Mouse (Mus musculus) limb, embryonic 11.5 days (tissue): Measurements from ENCODE around the gene Hacd2. TPM values are rescaled to one million over a fixed set of nuclear protein-coding genes. Genes with fewer than 3 reads are reported as not detected.

ENCODE experiments used
- ATAC-seq: fragments of 200-750 bp; cut with Nextera tagmentation; 2 replicates; pipeline ENCODE4 v1.8.0; 2017; ENCODE audit warnings: low read depth; ENCODE audit not compliant: insufficient number of reproducible peaks, low FRiP score, low TSS enrichment
- DNase-seq: peaks from one replicate; pipeline ENCODE4 v3.0.0-alpha.2; 2015; ENCODE audit warnings: low spot score
- H3K27ac ChIP-seq: fragments of 300-500 bp; sonication (generic); replicated peaks from 2 replicates; pipeline ENCODE4 v1.5.1; 2014; ENCODE audit warnings: low read depth, mild to moderate bottlenecking, low read length
- H3K27me3 ChIP-seq: fragments of 300-500 bp; sonication (generic); 2 replicates; pipeline ENCODE4 v1.6.1; 2014; ENCODE audit warnings: mild to moderate bottlenecking, low read length, mixed read lengths; ENCODE audit not compliant: control insufficient read depth, insufficient read depth
- H3K36me3 ChIP-seq: fragments of 300-500 bp; sonication (generic); 2 replicates; pipeline ENCODE4 v1.6.1; 2014; ENCODE audit warnings: mild to moderate bottlenecking, low read length, moderate library complexity, mixed read lengths; ENCODE audit not compliant: control insufficient read depth, insufficient read depth
- H3K4me1 ChIP-seq: fragments of 300-500 bp; sonication (generic); 2 replicates; pipeline ENCODE4 v1.6.1; 2014; ENCODE audit warnings: low read length, mixed read lengths; ENCODE audit not compliant: control insufficient read depth, insufficient read depth
- H3K4me2 ChIP-seq: fragments of 300-500 bp; sonication (generic); 2 replicates; pipeline ENCODE4 v1.6.1; 2014; ENCODE audit warnings: low read depth, mild to moderate bottlenecking, moderate library complexity; ENCODE audit not compliant: severe bottlenecking
- H3K4me3 ChIP-seq: fragments of 300-500 bp; sonication (generic); 2 replicates; pipeline ENCODE4 v1.5.1; 2014; ENCODE audit warnings: low read depth, low read length
- H3K9ac ChIP-seq: fragments of 300-500 bp; sonication (generic); 2 replicates; pipeline ENCODE4 v1.6.1; 2014; ENCODE audit warnings: mild to moderate bottlenecking, low read length
- H3K9me3 ChIP-seq: fragments of 300-500 bp; sonication (generic); 2 replicates; pipeline ENCODE4 v1.6.1; 2016; ENCODE audit warnings: low read length; ENCODE audit not compliant: control insufficient read depth
- WGBS: fragments of 180-500 bp; shearing (Covaris S2); extraction: QIAGEN DNeasy Blood & Tissue Kit; methylation state at CpG from one replicate; pipeline ENCODE4 v1.1.7; 2014; 5-methylcytosine and 5-hydroxymethylcytosine counted together
- polyA plus RNA-seq: library from polyadenylated mRNA; unstranded; fragments of >200 nt; fragmentation: Nextera tagmentation; extraction: Ambion mirVana; gene quantifications from 2 replicates; pipeline ENCODE4 v1.2.1, GENCODE M21; 2014

Hacd2 gene
- polyA plus RNA-seq, 1 experiment from 2014 or later, result 37.0 TPM

DNA sequence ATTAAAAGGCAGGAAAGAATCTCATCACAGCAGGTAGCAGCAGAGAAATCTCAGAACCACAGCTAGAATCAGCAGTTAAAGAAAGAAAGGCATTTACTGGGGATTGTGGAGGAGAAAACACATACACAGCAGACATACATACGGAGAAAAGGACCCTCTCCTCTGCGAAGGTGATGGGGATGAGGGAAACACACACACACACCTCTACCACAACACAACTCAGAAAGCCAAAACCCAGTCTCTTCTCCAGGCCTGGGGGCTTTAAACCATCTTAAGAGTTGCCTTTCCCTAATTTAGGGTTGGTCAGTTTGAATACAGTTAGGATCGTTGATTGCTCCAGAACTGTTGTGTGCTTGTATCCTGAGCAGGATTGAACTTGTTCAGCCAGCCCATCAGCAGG, 45.4 kb downstream of the Hacd2 start:
- ATAC-seq, result no peak
- no peak overlapping the region for H3K27ac ChIP-seq
- WGBS, result 91% methylated on average over 3 of the region's 3 CpGs

DNA sequence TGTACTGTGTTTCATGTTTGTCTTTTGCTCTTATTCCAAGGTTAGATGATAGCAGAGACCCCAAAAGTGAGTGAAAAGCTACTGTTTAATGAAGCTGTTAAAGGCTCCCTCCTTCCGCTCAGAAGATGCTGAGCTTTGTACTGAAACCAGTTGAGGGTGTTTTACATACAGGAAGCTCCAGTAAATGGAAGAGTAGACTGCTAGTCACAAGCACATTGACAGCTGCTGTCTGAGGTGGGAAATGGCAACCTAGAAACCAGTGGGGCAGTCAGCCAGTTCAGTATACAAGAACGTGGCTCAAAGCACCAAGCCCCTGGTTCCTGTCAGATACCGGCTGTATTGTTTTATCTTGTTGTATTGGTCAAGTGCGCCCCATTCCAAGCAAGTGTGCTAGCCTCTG, 46.7 kb downstream of the Hacd2 start:
- no peak for ATAC-seq
- H3K4me2 ChIP-seq, result no peak overlapping the region
- 94% methylated on average over 4 of the region's 4 CpGs for WGBS
- H3K4me1 ChIP-seq, result 0 out of 2 replicates have a peak, but pooled peaks cover 2% of the 10 kb centered on the region
- no peaks in the 10 kb centered on the region for H3K36me3 ChIP-seq
- H3K9me3 ChIP-seq, result no peaks in the 10 kb centered on the region
- no peak overlapping the region for H3K4me3 ChIP-seq
- no peak for DNase-seq
- no peaks in the 10 kb centered on the region for H3K27me3 ChIP-seq
- H3K9ac ChIP-seq, result no peak overlapping the region
- no peak overlapping the region for H3K27ac ChIP-seq

More for the DNA sequence above, 45.4 kb downstream of the Hacd2 start:
- no peak for DNase-seq
- Histone ChIP-seq H3K9ac (no peak overlapping the region), H3K4me1 (0 out of 2 replicates have a peak, but pooled peaks cover 2% of the 10 kb centered on the region), H3K9me3 (no peaks in the 10 kb centered on the region), H3K4me2 (no peak overlapping the region), H3K27me3 (no peaks in the 10 kb centered on the region), H3K36me3 (no peaks in the 10 kb centered on the region), H3K4me3 (no peak overlapping the region)

DNA sequence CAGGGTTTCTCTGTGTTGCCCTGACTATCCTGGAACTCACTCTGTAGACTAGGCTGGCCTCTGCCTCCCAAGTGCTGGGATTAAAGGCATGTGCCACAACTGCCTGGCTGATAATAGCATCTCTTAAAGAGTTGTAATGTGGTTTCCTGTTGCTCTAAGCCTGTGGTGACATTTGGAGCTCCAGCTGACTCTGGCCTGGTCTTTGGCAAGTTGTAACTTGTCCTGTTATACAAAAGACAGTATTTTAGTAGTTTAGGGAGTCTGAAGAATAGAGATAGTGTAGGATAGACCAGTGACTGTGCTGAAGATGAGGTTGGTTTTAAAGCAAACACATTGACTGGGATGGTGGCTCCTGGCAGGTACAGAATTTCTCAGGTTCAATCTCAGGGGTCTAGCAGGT, 52.2 kb downstream of the Hacd2 start:
- no peaks in the 10 kb centered on the region for H3K9me3 ChIP-seq
- H3K4me2 ChIP-seq, result no peak overlapping the region
- no peaks in the 10 kb centered on the region for H3K27me3 ChIP-seq
- no peaks in the 10 kb centered on the region for H3K36me3 ChIP-seq
- DNase-seq (no peak), ATAC-seq (no peak)
- H3K27ac ChIP-seq, result no peak overlapping the region
- no peaks in the 10 kb centered on the region for H3K4me1 ChIP-seq
- no peak overlapping the region for H3K9ac ChIP-seq
- H3K4me3 ChIP-seq, result no peak overlapping the region

DNA sequence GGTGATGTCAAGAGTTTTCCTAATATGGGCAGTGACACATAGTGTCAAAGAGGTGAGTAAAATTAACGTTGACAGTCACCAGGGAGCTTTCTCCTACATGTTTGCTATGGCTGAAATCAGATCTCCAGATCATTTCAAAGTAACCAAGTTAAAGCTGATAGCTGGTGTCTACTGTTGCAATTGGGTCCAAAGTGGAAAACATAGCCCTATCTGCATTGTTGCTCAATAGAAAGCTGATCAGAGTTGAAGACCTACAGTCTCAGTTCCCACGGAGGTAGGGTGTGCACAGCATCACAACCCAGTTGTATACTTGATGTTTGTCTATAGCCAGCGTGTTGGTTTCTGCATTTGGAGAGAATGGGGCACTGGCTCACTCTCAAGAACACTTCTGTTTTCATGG, 53.4 kb downstream of the Hacd2 start:
- Histone ChIP-seq H3K27ac (no peak overlapping the region), H3K36me3 (no peaks in the 10 kb centered on the region), H3K4me3 (no peak overlapping the region), H3K27me3 (no peaks in the 10 kb centered on the region), H3K4me2 (no peak overlapping the region), H3K9ac (no peak overlapping the region), H3K9me3 (no peaks in the 10 kb centered on the region), H3K4me1 (no peaks in the 10 kb centered on the region)
- DNase-seq (no peak), ATAC-seq (no peak)
- 86% methylated on average over 3 of the region's 3 CpGs for WGBS

DNA sequence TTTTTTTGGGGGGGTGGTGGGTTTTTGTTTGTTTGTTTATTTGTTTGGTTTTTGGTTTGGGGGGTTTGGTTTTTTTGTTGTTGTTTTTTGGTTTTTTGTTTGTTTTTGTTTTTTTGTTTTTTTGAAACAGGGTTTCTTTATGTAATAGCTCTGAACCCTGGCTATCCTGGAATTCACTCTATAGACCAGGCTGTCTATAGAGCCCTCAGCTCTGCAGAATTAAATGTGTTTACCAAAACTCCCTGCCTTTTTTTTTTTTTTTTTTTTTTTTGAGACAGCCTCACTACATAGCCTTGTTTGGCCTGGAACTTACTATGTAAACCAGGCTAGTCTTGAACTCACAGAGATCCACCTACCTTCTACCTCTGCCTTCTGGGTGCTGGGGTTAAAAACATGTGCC, 71.3 kb downstream of the Hacd2 start:
- no peak overlapping the region for H3K27ac ChIP-seq
- no peak overlapping the region for H3K4me3 ChIP-seq
- DNase-seq, result no peak
- 0 out of 2 replicates have a peak, but pooled peaks cover 3% of the 10 kb centered on the region for H3K36me3 ChIP-seq
- H3K4me1 ChIP-seq, result 0 out of 2 replicates have a peak, but pooled peaks cover 2% of the 10 kb centered on the region
- ATAC-seq, result no peak
- no peaks in the 10 kb centered on the region for H3K9me3 ChIP-seq
- no peak overlapping the region for H3K4me2 ChIP-seq
- H3K9ac ChIP-seq, result no peak overlapping the region
- H3K27me3 ChIP-seq, result no peaks in the 10 kb centered on the region

DNA sequence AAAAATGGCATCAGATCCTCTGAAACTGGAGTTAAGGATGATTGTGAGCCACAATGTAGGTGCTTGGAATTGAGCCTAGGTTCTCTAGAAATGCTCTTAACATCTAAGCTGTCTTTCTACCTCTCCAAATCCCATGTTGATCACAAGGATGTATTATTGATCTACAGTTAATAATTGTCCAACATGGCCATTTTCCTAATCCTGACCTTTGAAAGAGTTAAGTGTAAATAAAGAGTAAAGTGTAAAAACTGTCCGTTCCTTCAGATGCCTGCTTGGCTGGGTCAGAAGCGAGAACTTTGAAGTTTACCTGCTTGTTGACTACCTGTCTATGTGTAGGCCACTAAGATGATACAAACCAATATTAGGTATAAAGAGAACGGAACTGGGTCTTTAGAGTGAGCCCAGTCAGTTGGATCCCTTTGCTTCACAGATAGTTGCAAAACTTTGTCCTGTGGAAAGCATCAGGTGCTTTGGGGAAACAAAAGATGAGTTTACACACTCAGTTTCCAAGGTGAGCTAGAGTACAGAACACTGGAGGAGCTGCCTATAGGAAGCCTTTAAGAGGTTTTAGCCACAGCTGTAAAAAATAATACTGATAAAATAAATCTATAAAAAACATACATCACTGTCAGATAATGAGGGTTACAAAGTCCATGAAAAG, 75.8 kb downstream of the Hacd2 start:
- Histone ChIP-seq H3K4me2 (no peak overlapping the region), H3K27me3 (no peaks in the 10 kb centered on the region), H3K9ac (no peak overlapping the region), H3K27ac (no peak overlapping the region), H3K36me3 (peaks cover 5% of the 10 kb centered on the region; the same call in 1 of the 2 replicates), H3K4me1 (peaks cover 10% of the 10 kb centered on the region; the same call in 1 of the 2 replicates), H3K9me3 (no peaks in the 10 kb centered on the region), H3K4me3 (no peak overlapping the region)
- ATAC-seq (no peak), DNase-seq (no peak)
- 96% methylated on average over 3 of the region's 3 CpGs for WGBS

DNA sequence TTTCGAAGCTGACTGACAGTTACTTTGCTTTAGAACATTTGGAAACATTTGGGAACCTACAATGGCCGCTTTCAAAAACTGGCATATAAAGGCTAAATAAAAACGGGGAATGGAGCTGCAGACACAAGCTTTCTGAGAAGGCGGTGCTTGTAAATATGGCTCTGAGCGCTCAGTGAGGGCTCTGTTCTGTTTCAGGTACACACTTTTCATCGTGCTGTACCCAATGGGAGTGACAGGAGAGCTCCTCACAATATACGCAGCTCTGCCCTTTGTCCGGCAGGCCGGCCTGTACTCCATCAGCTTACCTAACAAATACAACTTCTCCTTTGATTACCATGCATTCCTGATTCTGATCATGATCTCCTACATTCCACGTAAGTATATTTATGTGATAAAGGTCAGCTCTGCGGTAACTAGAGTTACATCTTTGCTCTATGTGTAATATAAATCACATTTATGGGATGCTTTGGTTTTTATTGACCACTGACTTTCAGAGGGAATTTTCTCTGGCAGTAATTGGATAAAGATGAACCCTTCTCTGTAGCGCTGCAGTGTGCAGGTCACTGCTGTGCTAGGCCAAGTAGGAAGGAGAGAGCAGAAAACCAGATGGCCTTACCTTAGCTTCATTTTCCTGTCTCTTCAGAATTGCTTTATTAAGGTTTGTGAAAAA, 79.7 kb downstream of the Hacd2 start:
- peak overlapping the region; percentile 79 for H3K27ac ChIP-seq
- peak; percentile 52 for DNase-seq
- H3K4me1 ChIP-seq, result peaks cover 8% of the 10 kb centered on the region; the same call in 1 of the 2 replicates
- H3K9me3 ChIP-seq, result no peaks in the 10 kb centered on the region
- peaks cover 2% of the 10 kb centered on the region; the same call in 1 of the 2 replicates for H3K36me3 ChIP-seq
- ATAC-seq, result 0 out of 2 replicates have a peak, but pooled peaks have one; percentile 47
- 32% methylated on average over 12 of the region's 12 CpGs for WGBS
- no peak overlapping the region for H3K4me2 ChIP-seq
- H3K4me3 ChIP-seq, result no peak overlapping the region
- H3K27me3 ChIP-seq, result no peaks in the 10 kb centered on the region
- no peak overlapping the region for H3K9ac ChIP-seq

DNA sequence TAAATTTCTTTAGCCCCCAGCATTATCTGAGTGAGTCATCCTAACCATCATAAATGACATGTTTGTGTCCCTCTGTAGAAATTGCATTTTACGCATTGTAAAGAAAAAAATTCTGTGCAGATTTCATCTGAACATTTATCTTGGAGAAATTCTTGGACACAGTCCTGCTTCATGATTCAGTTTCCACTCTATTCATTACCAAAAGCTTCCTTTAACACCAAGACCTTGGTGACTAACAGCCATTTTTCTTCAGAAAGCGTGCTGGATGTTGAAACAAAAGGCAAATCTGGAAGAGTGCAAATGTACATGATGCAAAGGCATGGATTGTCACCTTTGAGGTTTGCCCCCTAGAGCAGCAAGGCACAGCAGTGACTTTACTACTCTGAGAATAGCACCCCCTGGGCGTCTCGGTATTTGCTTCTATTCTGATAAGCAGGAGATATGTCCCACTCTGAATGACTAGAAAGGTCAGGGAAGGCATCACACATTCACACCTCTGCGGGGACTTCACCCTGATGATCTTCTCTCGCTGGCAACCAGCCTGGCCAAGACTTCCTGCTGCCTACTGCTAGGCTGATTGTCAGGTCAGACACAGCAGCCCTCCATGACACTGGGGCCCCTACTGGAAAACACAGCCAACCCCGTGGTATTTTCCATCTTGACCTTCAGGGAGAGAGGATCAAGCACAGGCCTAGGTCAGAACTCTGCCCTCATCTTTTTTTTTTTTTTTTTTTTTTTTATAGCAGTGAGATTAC, 80.8 kb downstream of the Hacd2 start:
- H3K4me3 ChIP-seq, result no peak overlapping the region
- DNase-seq (no peak), ATAC-seq (no peak)
- no peaks in the 10 kb centered on the region for H3K9me3 ChIP-seq
- no peak overlapping the region for H3K4me2 ChIP-seq
- no peak overlapping the region for H3K27ac ChIP-seq
- peaks cover 11% of the 10 kb centered on the region for H3K4me1 ChIP-seq
- 72% methylated on average over 7 of the region's 7 CpGs for WGBS
- no peaks in the 10 kb centered on the region for H3K27me3 ChIP-seq
- H3K9ac ChIP-seq, result no peak overlapping the region
- peaks cover 2% of the 10 kb centered on the region; the same call in 1 of the 2 replicates for H3K36me3 ChIP-seq
